Mouse (Mus musculus) limb, embryonic 13.5 days (tissue): ENCODE data around the gene Prcp. TPM values are rescaled to one million over a fixed set of nuclear protein-coding genes. Genes with fewer than 3 reads are reported as not detected.

Experiments used
- ATAC-seq: fragments of 200-750 bp; cut with Nextera tagmentation; 2 replicates; pipeline ENCODE4 v1.8.0; 2017; ENCODE audit warnings: low read depth, moderate number of reproducible peaks, moderate TSS enrichment; ENCODE audit not compliant: low FRiP score
- H3K27ac ChIP-seq: fragments of 300-500 bp; sonication (generic); 2 replicates; pipeline ENCODE4 v1.5.1; 2015; ENCODE audit warnings: inconsistent platforms, mild to moderate bottlenecking, moderate library complexity
- H3K27me3 ChIP-seq: fragments of 300-500 bp; sonication (generic); 2 replicates; pipeline ENCODE4 v1.6.1; 2015; ENCODE audit warnings: mild to moderate bottlenecking, inconsistent platforms
- H3K36me3 ChIP-seq: fragments of 300-500 bp; sonication (generic); 2 replicates; pipeline ENCODE4 v1.6.1; 2015; ENCODE audit warnings: inconsistent platforms, mild to moderate bottlenecking, moderate library complexity
- H3K4me1 ChIP-seq: fragments of 300-500 bp; sonication (generic); 2 replicates; pipeline ENCODE4 v1.6.1; 2015; ENCODE audit warnings: inconsistent platforms
- H3K4me2 ChIP-seq: fragments of 300-500 bp; sonication (generic); replicated peaks from 2 replicates; pipeline ENCODE4 v1.6.1; 2015; ENCODE audit warnings: inconsistent platforms, mild to moderate bottlenecking, moderate library complexity
- H3K4me3 ChIP-seq: fragments of 300-500 bp; sonication (generic); 2 replicates; pipeline ENCODE4 v1.5.1; 2015; ENCODE audit warnings: moderate library complexity, mild to moderate bottlenecking, inconsistent platforms
- H3K9ac ChIP-seq: fragments of 300-500 bp; sonication (generic); 2 replicates; pipeline ENCODE4 v1.6.1; 2015; ENCODE audit warnings: mild to moderate bottlenecking, inconsistent platforms
- H3K9me3 ChIP-seq: fragments of 300-500 bp; sonication (generic); 2 replicates; pipeline ENCODE4 v1.6.1; 2016; ENCODE audit warnings: inconsistent platforms
- WGBS: fragments of 180-500 bp; shearing (Covaris S2); methylation state at CpG from one replicate; pipeline ENCODE4 v1.1.7; 2015; 5-methylcytosine and 5-hydroxymethylcytosine counted together
- polyA plus RNA-seq: library from polyadenylated mRNA; unstranded; fragments of >200 nt; fragmentation: Nextera tagmentation; extraction: Ambion mirVana; gene quantifications from 2 replicates; pipeline ENCODE4 v1.2.1, GENCODE M21; 2015

Prcp gene
- polyA plus RNA-seq, 1 experiment from 2014 or later: 25.7 TPM

- Histone ChIP-seq H3K36me3 (no peaks in the 10 kb centered on the region), H3K4me3 (peak overlapping the region; percentile 67), H3K27ac (peak overlapping the region; percentile 96), H3K9me3 (no peaks in the 10 kb centered on the region), H3K4me1 (peaks cover 18% of the 10 kb centered on the region), H3K4me2 (peak overlapping the region; percentile 77), H3K27me3 (no peaks in the 10 kb centered on the region), H3K9ac (peak overlapping the region; percentile 81)
- WGBS: under 1% methylated on average over 29 of the region's 29 CpGs
- ATAC-seq: peak; percentile 84
Measured at GRCm38 (mm10) chr7:92874761-92875408, 615 bp downstream of the Prcp start.

- H3K27me3 ChIP-seq: no peaks in the 10 kb centered on the region
- no peak for ATAC-seq
- H3K27ac ChIP-seq: peak overlapping the region; percentile 82
- 18% methylated on average over 3 of the region's 3 CpGs for WGBS
- H3K9ac ChIP-seq: peak overlapping the region; percentile 35; the same call in 1 of the 2 replicates
- peaks cover 18% of the 10 kb centered on the region for H3K4me1 ChIP-seq
- peak overlapping the region; percentile 77 for H3K4me2 ChIP-seq
- H3K4me3 ChIP-seq: peak overlapping the region; percentile 67
- no peaks in the 10 kb centered on the region for H3K9me3 ChIP-seq
- no peaks in the 10 kb centered on the region for H3K36me3 ChIP-seq
Measured at GRCm38 (mm10) chr7:92876066-92876465, 1.8 kb downstream of the Prcp start.

GRCm38 (mm10) chr7:92876538-92876937, 2.3 kb downstream of the Prcp start:
- H3K27me3 ChIP-seq: no peaks in the 10 kb centered on the region
- H3K9ac ChIP-seq: peak overlapping the region; percentile 60
- no peaks in the 10 kb centered on the region for H3K9me3 ChIP-seq
- ATAC-seq: 0 out of 2 replicates have a peak, but pooled peaks have one; percentile 11
- H3K4me2 ChIP-seq: peak overlapping the region; percentile 77
- H3K4me3 ChIP-seq: peak overlapping the region; percentile 67
- H3K36me3 ChIP-seq: no peaks in the 10 kb centered on the region
- WGBS: 7% methylated on average over 7 of the region's 7 CpGs
- peak overlapping the region; percentile 82 for H3K27ac ChIP-seq
- H3K4me1 ChIP-seq: peaks cover 18% of the 10 kb centered on the region

- H3K4me3 ChIP-seq: no peak overlapping the region
- no peak overlapping the region for H3K9ac ChIP-seq
- WGBS: 70% methylated on average over 7 of the region's 7 CpGs
- ATAC-seq: no peak
- no peak overlapping the region for H3K4me2 ChIP-seq
- peaks cover 11% of the 10 kb centered on the region for H3K4me1 ChIP-seq
- no peaks in the 10 kb centered on the region for H3K27me3 ChIP-seq
- H3K9me3 ChIP-seq: no peaks in the 10 kb centered on the region
- H3K36me3 ChIP-seq: no peaks in the 10 kb centered on the region
- no peak overlapping the region for H3K27ac ChIP-seq
Measured at GRCm38 (mm10) chr7:92878575-92879285, 4.5 kb downstream of the Prcp start.

GRCm38 (mm10) chr7:92883850-92884716, 9.8 kb downstream of the Prcp start:
- WGBS: 89% methylated on average over 9 of the region's 9 CpGs
- no peak overlapping the region for H3K4me2 ChIP-seq
- H3K27me3 ChIP-seq: no peaks in the 10 kb centered on the region
- H3K4me3 ChIP-seq: no peak overlapping the region
- no peak overlapping the region for H3K27ac ChIP-seq
- no peak overlapping the region for H3K9ac ChIP-seq
- H3K36me3 ChIP-seq: no peaks in the 10 kb centered on the region
- no peaks in the 10 kb centered on the region for H3K9me3 ChIP-seq
- 0 out of 2 replicates have a peak, but pooled peaks cover 4% of the 10 kb centered on the region for H3K4me1 ChIP-seq
- ATAC-seq: no peak

GRCm38 (mm10) chr7:92884998-92885660, 10.9 kb downstream of the Prcp start:
- Histone ChIP-seq H3K9me3 (no peaks in the 10 kb centered on the region; the same call in 1 of the 2 replicates), H3K4me1 (0 out of 2 replicates have a peak, but pooled peaks cover 7% of the 10 kb centered on the region), H3K36me3 (no peaks in the 10 kb centered on the region), H3K27ac (no peak overlapping the region), H3K4me2 (no peak overlapping the region), H3K9ac (no peak overlapping the region), H3K4me3 (no peak overlapping the region), H3K27me3 (no peaks in the 10 kb centered on the region)
- WGBS: 64% methylated on average over 6 of the region's 6 CpGs
- ATAC-seq: no peak

- no peaks in the 10 kb centered on the region for H3K27me3 ChIP-seq
- peaks cover 14% of the 10 kb centered on the region; the same call in 1 of the 2 replicates for H3K4me1 ChIP-seq
- H3K27ac ChIP-seq: no peak overlapping the region
- H3K9me3 ChIP-seq: no peaks in the 10 kb centered on the region; the same call in 1 of the 2 replicates
- no peak overlapping the region for H3K4me2 ChIP-seq
- WGBS: 85% methylated on average over 7 of the region's 7 CpGs
- H3K9ac ChIP-seq: no peak overlapping the region
- no peaks in the 10 kb centered on the region for H3K36me3 ChIP-seq
- no peak overlapping the region for H3K4me3 ChIP-seq
- ATAC-seq: no peak
Measured at GRCm38 (mm10) chr7:92886801-92887200, 12.5 kb downstream of the Prcp start.

GRCm38 (mm10) chr7:92887230-92887629, 13.0 kb downstream of the Prcp start:
- 90% methylated on average over 5 of the region's 5 CpGs for WGBS
- Histone ChIP-seq H3K27ac (no peak overlapping the region), H3K4me3 (no peak overlapping the region)

GRCm38 (mm10) chr7:92890211-92890610, 15.9 kb downstream of the Prcp start:
- no peak overlapping the region for H3K4me3 ChIP-seq
- H3K9me3 ChIP-seq: no peaks in the 10 kb centered on the region; the same call in 1 of the 2 replicates
- peaks cover 9% of the 10 kb centered on the region; the same call in 1 of the 2 replicates for H3K4me1 ChIP-seq
- no peak overlapping the region for H3K4me2 ChIP-seq
- peaks cover 3% of the 10 kb centered on the region; the same call in 1 of the 2 replicates for H3K36me3 ChIP-seq
- H3K27ac ChIP-seq: no peak overlapping the region
- WGBS: 7% methylated on average over 1 of the region's 1 CpGs
- H3K9ac ChIP-seq: no peak overlapping the region
- H3K27me3 ChIP-seq: no peaks in the 10 kb centered on the region
- ATAC-seq: no peak

More at GRCm38 (mm10) chr7:92887230-92887629, 13.0 kb downstream of the Prcp start:
- Histone ChIP-seq H3K9me3 (no peaks in the 10 kb centered on the region; the same call in 1 of the 2 replicates), H3K36me3 (no peaks in the 10 kb centered on the region), H3K27me3 (no peaks in the 10 kb centered on the region), H3K4me1 (peaks cover 14% of the 10 kb centered on the region; the same call in 1 of the 2 replicates), H3K4me2 (no peak overlapping the region), H3K9ac (no peak overlapping the region)
- no peak for ATAC-seq

GRCm38 (mm10) chr7:92890618-92891230, 16.5 kb downstream of the Prcp start:
- Histone ChIP-seq H3K27ac (no peak overlapping the region), H3K36me3 (peaks cover 3% of the 10 kb centered on the region; the same call in 1 of the 2 replicates), H3K4me2 (no peak overlapping the region), H3K4me1 (peaks cover 9% of the 10 kb centered on the region; the same call in 1 of the 2 replicates), H3K27me3 (no peaks in the 10 kb centered on the region), H3K9ac (no peak overlapping the region), H3K4me3 (no peak overlapping the region), H3K9me3 (no peaks in the 10 kb centered on the region; the same call in 1 of the 2 replicates)
- ATAC-seq: no peak
- 9% methylated on average over 4 of the region's 4 CpGs for WGBS

- Histone ChIP-seq H3K9ac (no peak overlapping the region), H3K4me3 (no peak overlapping the region), H3K36me3 (peaks cover 3% of the 10 kb centered on the region; the same call in 1 of the 2 replicates), H3K27me3 (no peaks in the 10 kb centered on the region), H3K27ac (no peak overlapping the region), H3K4me1 (peaks cover 9% of the 10 kb centered on the region; the same call in 1 of the 2 replicates), H3K9me3 (no peaks in the 10 kb centered on the region; the same call in 1 of the 2 replicates), H3K4me2 (no peak overlapping the region)
- WGBS: 48% methylated on average over 3 of the region's 3 CpGs
- no peak for ATAC-seq
Measured at GRCm38 (mm10) chr7:92893478-92893877, 19.2 kb downstream of the Prcp start.
